8 mouse cellular contexts compared by ENCODE assay signal in the genomic region with DNA sequence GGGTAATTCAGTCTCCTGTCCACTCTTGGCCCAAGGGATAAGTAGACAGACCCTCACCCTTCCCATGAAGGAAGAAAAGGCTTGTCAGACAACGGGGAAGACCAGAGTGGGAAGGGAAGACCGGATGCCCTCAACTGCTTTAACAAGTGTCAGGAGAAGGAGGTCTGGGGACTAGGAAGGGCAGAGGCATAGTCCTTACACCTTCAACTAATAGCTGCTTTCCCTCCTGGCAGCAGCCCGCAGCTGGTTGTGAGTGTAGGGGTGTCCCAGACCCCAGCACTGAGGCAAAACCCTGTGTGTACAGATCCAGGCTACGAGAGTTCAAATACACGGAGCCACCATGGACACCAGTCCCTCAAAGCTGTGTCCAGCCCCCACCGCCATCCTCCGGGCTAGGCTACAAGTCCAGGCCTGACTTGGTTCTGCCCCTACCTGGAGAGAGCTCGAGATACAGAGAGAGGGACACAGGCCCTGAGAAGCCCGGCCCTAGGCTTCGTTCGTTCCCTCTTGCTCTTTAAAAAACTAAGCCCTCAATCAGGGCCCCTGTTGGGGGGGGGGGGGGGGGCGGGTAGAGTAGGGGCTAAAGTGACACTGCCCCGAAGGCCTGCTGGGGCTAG. TPM values are rescaled to one million over a fixed set of nuclear protein-coding genes. Genes with fewer than 3 reads are reported as not detected.
DNase-seq lines count a peak whose midpoint lies in the region; ATAC-seq and TF ChIP-seq lines count a peak whose summit lies in the region.

No protein-coding gene starts in this region.

- H3K27ac ChIP-seq in kidney, adult 2 months (ENCODE audit: insufficient read depth, low read depth, low read length): peak overlapping the region; percentile 72; the same call in 1 of the 2 replicates
- peak overlapping the region; percentile 83 for H3K27ac ChIP-seq in hindbrain, embryonic 12.5 days
- H3K27ac ChIP-seq in midbrain, embryonic 13.5 days: no peak overlapping the region

- peaks cover 7% of the 10 kb centered on the region; the same call in 1 of the 2 replicates for H3K4me1 ChIP-seq in kidney, adult 2 months (ENCODE audit: control insufficient read depth, insufficient read depth, low read length)
- peaks cover 53% of the 10 kb centered on the region for H3K4me1 ChIP-seq in hindbrain, embryonic 12.5 days
- H3K4me1 ChIP-seq in midbrain, embryonic 13.5 days (replicated peaks): peaks cover 47% of the 10 kb centered on the region

- TF ChIP-seq POLR2A in kidney, adult 2 months (IDR thresholded peaks at IDR 0.05; ENCODE audit: low read depth, low read length): no peak

- ATAC-seq in hindbrain, embryonic 12.5 days (ENCODE audit: low FRiP score): no peak
- no peak for ATAC-seq in midbrain, embryonic 13.5 days

- no peaks in the 10 kb centered on the region for H3K36me3 ChIP-seq in kidney, adult 2 months (ENCODE audit: control insufficient read depth, insufficient read depth, low read length)
- H3K36me3 ChIP-seq in hindbrain, embryonic 12.5 days: no peaks in the 10 kb centered on the region
- H3K36me3 ChIP-seq in midbrain, embryonic 13.5 days: no peaks in the 10 kb centered on the region

- H3K9me3 ChIP-seq in hindbrain, embryonic 12.5 days (replicated peaks): no peaks in the 10 kb centered on the region
- no peaks in the 10 kb centered on the region for H3K9me3 ChIP-seq in midbrain, embryonic 13.5 days

- H3K9ac ChIP-seq in hindbrain, embryonic 12.5 days: peak overlapping the region; percentile 81
- H3K9ac ChIP-seq in midbrain, embryonic 13.5 days (replicated peaks): peak overlapping the region; percentile 76

- H3K4me3 ChIP-seq in kidney, adult 2 months (ENCODE audit: insufficient read depth, low read depth, low read length): peak overlapping the region; percentile 75
- peak overlapping the region; percentile 63 for H3K4me3 ChIP-seq in hindbrain, embryonic 12.5 days
- H3K4me3 ChIP-seq in midbrain, embryonic 13.5 days (replicated peaks): peak overlapping the region; percentile 61

- H3K4me2 ChIP-seq in hindbrain, embryonic 12.5 days (replicated peaks): peak overlapping the region; percentile 81
- peak overlapping the region; percentile 87 for H3K4me2 ChIP-seq in midbrain, embryonic 13.5 days (replicated peaks)

- H3K27me3 ChIP-seq in kidney, adult 2 months (replicated peaks; ENCODE audit: control insufficient read depth, insufficient read depth, low read length): no peaks in the 10 kb centered on the region
- peaks cover 49% of the 10 kb centered on the region for H3K27me3 ChIP-seq in hindbrain, embryonic 12.5 days
- H3K27me3 ChIP-seq in midbrain, embryonic 13.5 days: peaks cover 32% of the 10 kb centered on the region

- DNase-seq in kidney, adult 2 months: no peak
- no peak for DNase-seq in kidney, postnatal 10 days
- peak; percentile 50 for DNase-seq in adipocyte (ENCODE audit: low spot score)
- DNase-seq in right cerebral cortex, adult 2 months (ENCODE audit: low spot score in 2 of 2): no peak
- DNase-seq in cerebellum, adult 9-10 months: no peak
- no peak for DNase-seq in thymus, postnatal 14 days

- TF ChIP-seq CTCF in kidney, adult 2 months (conservative IDR thresholded peaks at IDR 0.05; ENCODE audit: insufficient read depth, insufficient read length, low read depth, low read length): no peak

- 22% methylated on average over 13 of the region's 13 CpGs for WGBS in kidney, adult 2 months
- WGBS in hindbrain, embryonic 12.5 days: 13% methylated on average over 13 of the region's 13 CpGs
- 13% methylated on average over 13 of the region's 13 CpGs for WGBS in midbrain, embryonic 13.5 days

RNA-seq across cellular contexts. Expression of a gene that starts 1.2 kb away (rescaled TPM):
- polyA plus RNA-seq in kidney, adult 2 months (2012; rRNA removed): 15.7 and 17.8 TPM in 2 replicates
- polyA plus RNA-seq in hindbrain, embryonic 12.5 days (2016; fragmentation: Nextera tagmentation; extraction: Ambion mirVana): 7.0 and 7.7 TPM in 2 replicates
- 1.9 and 2.9 TPM in 2 replicates for polyA plus RNA-seq in midbrain, embryonic 13.5 days (2015; fragmentation: Nextera tagmentation; extraction: Ambion mirVana)

RNA-seq across cellular contexts. Expression of a gene that starts 15.7 kb away (rescaled TPM):
- 0.11 TPM in 1 of 2 replicates, not detected in the other for polyA plus RNA-seq in kidney, adult 2 months (2012; rRNA removed)
- 5.0 and 6.8 TPM in 2 replicates for polyA plus RNA-seq in hindbrain, embryonic 12.5 days (2016; fragmentation: Nextera tagmentation; extraction: Ambion mirVana)
- 1.7 and 2.6 TPM in 2 replicates for polyA plus RNA-seq in midbrain, embryonic 13.5 days (2015; fragmentation: Nextera tagmentation; extraction: Ambion mirVana)

RNA-seq across cellular contexts. Expression of a gene that starts 21.1 kb away (rescaled TPM):
- 2,603 and 2,904 TPM in 2 replicates for polyA plus RNA-seq in kidney, adult 2 months (2012; rRNA removed)
- 287 and 354 TPM in 2 replicates for polyA plus RNA-seq in hindbrain, embryonic 12.5 days (2016; fragmentation: Nextera tagmentation; extraction: Ambion mirVana)
- polyA plus RNA-seq in midbrain, embryonic 13.5 days (2015; fragmentation: Nextera tagmentation; extraction: Ambion mirVana): 382 and 387 TPM in 2 replicates

RNA-seq across cellular contexts. Expression of a gene that starts 36.1 kb away (rescaled TPM):
- 11.4 and 12.1 TPM in 2 replicates for polyA plus RNA-seq in kidney, adult 2 months (2012; rRNA removed)
- 24.7 and 28.3 TPM in 2 replicates for polyA plus RNA-seq in hindbrain, embryonic 12.5 days (2016; fragmentation: Nextera tagmentation; extraction: Ambion mirVana)
- 20.2 and 26.9 TPM in 2 replicates for polyA plus RNA-seq in midbrain, embryonic 13.5 days (2015; fragmentation: Nextera tagmentation; extraction: Ambion mirVana)
